Mouse (Mus musculus): ENCODE results near the gene Actr1a. TPM values are rescaled to one million over a fixed set of nuclear protein-coding genes. Genes with fewer than 3 reads are reported as not detected.
A peak's percentile ranks its signal among the peaks of the same experiment; 100 is the strongest.

Actr1a gene
- total RNA-seq, 4 experiments from 2014 or later, result 103 to 132 (median 122) TPM

- DNase-seq, result no peak
Observed at GRCm38 (mm10) chr19:46399372-46399771, 3.8 kb upstream of the Actr1a start.

GRCm38 (mm10) chr19:46398401-46398800 lies 2.9 kb upstream of the Actr1a start:
- no peak for DNase-seq

GRCm38 (mm10) chr19:46397436-46398001 lies 2.0 kb upstream of the Actr1a start:
- no peak for DNase-seq

- DNase-seq, result peak; percentile 97
Observed at GRCm38 (mm10) chr19:46396686-46397435, 1.3 kb upstream of the Actr1a start, which contains the start of gene Sufu. Sufu (plus strand) TSS chr19:46396896.

GRCm38 (mm10) chr19:46396109-46396508 lies 561 bp upstream of the Actr1a start:
- DNase-seq, result no peak

GRCm38 (mm10) chr19:46394712-46395108 lies 838 bp downstream of the Actr1a start:
- no peak for DNase-seq

GRCm38 (mm10) chr19:46392018-46392417 lies 3.5 kb downstream of the Actr1a start:
- no peak for DNase-seq

- no peak for DNase-seq
Observed at GRCm38 (mm10) chr19:46389872-46390271, 5.7 kb downstream of the Actr1a start.

- no peak for DNase-seq
Observed at GRCm38 (mm10) chr19:46382275-46382674, 13.3 kb downstream of the Actr1a start.

GRCm38 (mm10) chr19:46375891-46376290 lies 19.7 kb downstream of the Actr1a start:
- no peak for DNase-seq

- no peak for DNase-seq
Observed at GRCm38 (mm10) chr19:46375489-46375888, 20.1 kb downstream of the Actr1a start.

GRCm38 (mm10) chr19:46374477-46375088 lies 21.0 kb downstream of the Actr1a start:
- DNase-seq, result no peak

- DNase-seq, result peak; percentile 44
Observed at GRCm38 (mm10) chr19:46369204-46369603, 26.3 kb downstream of the Actr1a start.

GRCm38 (mm10) chr19:46367798-46368590 lies 27.6 kb downstream of the Actr1a start:
- no peak for DNase-seq

- no peak for DNase-seq
Observed at GRCm38 (mm10) chr19:46363294-46364009, 32.1 kb downstream of the Actr1a start.

- no peak for DNase-seq
Observed at GRCm38 (mm10) chr19:46362104-46362503, 33.4 kb downstream of the Actr1a start.

- no peak for DNase-seq
Observed at GRCm38 (mm10) chr19:46358381-46358780, 37.2 kb downstream of the Actr1a start.

- no peak for DNase-seq
Observed at GRCm38 (mm10) chr19:46357344-46358280, 37.9 kb downstream of the Actr1a start.

GRCm38 (mm10) chr19:46356701-46357138 lies 38.8 kb downstream of the Actr1a start:
- DNase-seq, result peak; percentile 87

GRCm38 (mm10) chr19:46350168-46350932 lies 45.2 kb downstream of the Actr1a start, which contains the start of gene 2310034G01Rik:
2310034G01Rik (minus strand) TSS chr19:46350302.
- DNase-seq, result no peak
